Mouse (Mus musculus) ES-E14 (cell line): Measurements from ENCODE around the gene S1pr5. TPM values are rescaled to one million over a fixed set of nuclear protein-coding genes. Genes with fewer than 3 reads are reported as not detected.

Experiments used
- DNase-seq: peaks from one replicate; pipeline ENCODE4 v3.0.0-alpha.2; 2013; ENCODE audit warnings: low read depth, low spot score
- H3K27ac ChIP-seq: 2 replicates; pipeline ENCODE4 v1.5.1; 2012; ENCODE audit warnings: low read depth, mild to moderate bottlenecking, low read length, moderate library complexity, mixed read lengths; ENCODE audit not compliant: poor library complexity, insufficient read depth, severe bottlenecking
- H3K36me3 ChIP-seq: 2 replicates; pipeline ENCODE4 v1.6.1; 2012; ENCODE audit warnings: mild to moderate bottlenecking, low read length, moderate library complexity, mixed read lengths; ENCODE audit not compliant: control insufficient read depth, poor library complexity, insufficient read depth, severe bottlenecking
- H3K4me1 ChIP-seq, 2 experiments: fragments of 150-350 bp in 1 of 2; sonication (generic) in 1 of 2; 2 replicates each; pipeline ENCODE4 v1.6.1; 2012; ENCODE audit warnings: low read length in 2 of 2, mild to moderate bottlenecking in 1 of 2, mixed read lengths in 1 of 2; ENCODE audit not compliant: control insufficient read depth in 2 of 2, insufficient read depth in 2 of 2, poor library complexity in 1 of 2
- H3K4me3 ChIP-seq, 2 experiments: fragments of 150-350 bp in 1 of 2; sonication (generic) in 1 of 2; 2 replicates each; pipeline ENCODE4 v1.5.1; 2012; ENCODE audit warnings: low read length in 2 of 2, low read depth in 1 of 2, mild to moderate bottlenecking in 1 of 2, mixed read lengths in 1 of 2; ENCODE audit not compliant: insufficient read depth in 1 of 2, poor library complexity in 1 of 2, severe bottlenecking in 1 of 2
- H3K9ac ChIP-seq: 2 replicates; pipeline ENCODE4 v1.6.1; 2012; ENCODE audit warnings: low read depth, mild to moderate bottlenecking, low read length, mixed read lengths; ENCODE audit not compliant: poor library complexity, insufficient read depth, severe bottlenecking
- H3K9me3 ChIP-seq: fragments of 150-350 bp; sonication (generic); 2 replicates; pipeline ENCODE4 v1.6.1; 2012; ENCODE audit warnings: low read depth, mild to moderate bottlenecking, low read length; ENCODE audit not compliant: control insufficient read depth, insufficient read depth
- CHD2 ChIP-seq: IDR thresholded peaks from 2 replicates; pipeline ENCODE4 v1.6.1; 2014; ENCODE audit warnings: mild to moderate bottlenecking, low read depth, low read length, inconsistent platforms
- HCFC1 ChIP-seq: IDR thresholded peaks from 2 replicates; pipeline ENCODE4 v1.6.1; 2012; ENCODE audit warnings: low read length, inconsistent platforms, borderline replicate concordance; ENCODE audit not compliant: insufficient read depth
- MAFK ChIP-seq: IDR thresholded peaks from 2 replicates; pipeline ENCODE4 v1.6.1; 2014; ENCODE audit warnings: mild to moderate bottlenecking, low read depth, low read length, inconsistent platforms; ENCODE audit not compliant: insufficient read depth
- ZC3H11A ChIP-seq: IDR thresholded peaks from 2 replicates; pipeline ENCODE4 v1.6.1; 2012; ENCODE audit warnings: low read depth, mild to moderate bottlenecking, inconsistent platforms, low read length, borderline replicate concordance
- ZNF384 ChIP-seq: IDR thresholded peaks from 2 replicates; pipeline ENCODE4 v1.6.1; 2012; ENCODE audit warnings: low read depth, low read length, inconsistent platforms
- in situ Hi-C, 2 experiments: fragments of 600-800 bp; cut with MboI; formaldehyde crosslinking; loops; one replicate each; pipeline ENCODE4 v1.15.1; 2025; ENCODE audit warnings: low sequenced_read_pairs in 2 of 2, inconsistent platforms in 1 of 2; ENCODE audit not compliant: unreplicated experiment in 2 of 2
- total RNA-seq: library from RNA; depleted of rRNA; stranded (reverse); fragments of 300-350 nt; gene quantifications from 2 replicates; pipeline ENCODE4 v1.2.3, GENCODE M21; 2012

The S1pr5 gene
- total RNA-seq, 1 experiment, result 0.27 TPM

GRCm38 (mm10) chr9:21221383-21221929, 26.8 kb downstream of the S1pr5 start:
- Histone ChIP-seq H3K4me3 (peak overlapping the region in 1 of 2 experiments; percentile 54; a peak in 1 of 4 replicates), H3K9ac (no peak overlapping the region)
- TF ChIP-seq ZC3H11A (no peak), ZNF384 (no peak), HCFC1 (no peak), MAFK (no peak), CHD2 (no peak)

GRCm38 (mm10) chr9:21220490-21221382, 27.5 kb downstream of the S1pr5 start:
- Histone ChIP-seq H3K9me3 (no peaks in the 10 kb centered on the region), H3K27ac (no peak overlapping the region), H3K9ac (peak overlapping the region; percentile 45; the same call in 1 of the 2 replicates), H3K4me3 (peak overlapping the region; percentile 3 to 54; a peak in 3 of 4 replicates), H3K36me3 (no peaks in the 10 kb centered on the region), H3K4me1 (peaks cover 4 to 8% of the 10 kb centered on the region in 2 experiments; a peak in 2 of 4 replicates)
- TF ChIP-seq ZNF384, result no peak
- TF ChIP-seq HCFC1, result no peak
- TF ChIP-seq CHD2, result peak; percentile 88
- no peak for TF ChIP-seq MAFK
- peak; percentile 9; the same call in 1 of the 2 replicates for TF ChIP-seq ZC3H11A
- peak; percentile 98 for DNase-seq
- in situ Hi-C loops, result no loop called here

More at GRCm38 (mm10) chr9:21221383-21221929, 26.8 kb downstream of the S1pr5 start:
- Histone ChIP-seq H3K9me3 (no peaks in the 10 kb centered on the region), H3K4me1 (peaks cover 4% of the 10 kb centered on the region in 2 experiments; a peak in 2 of 4 replicates), H3K36me3 (no peaks in the 10 kb centered on the region), H3K27ac (no peak overlapping the region)
- in situ Hi-C loops, result no loop called here
- peak; percentile 77 for DNase-seq

GRCm38 (mm10) chr9:21219820-21220219, 28.4 kb downstream of the S1pr5 start:
- in situ Hi-C loops, result no loop called here
- no peak overlapping the region for H3K4me3 ChIP-seq
- H3K9ac ChIP-seq, result no peak overlapping the region
- TF ChIP-seq HCFC1 (no peak), ZNF384 (no peak), CHD2 (no peak), MAFK (no peak), ZC3H11A (no peak)
- H3K36me3 ChIP-seq, result no peaks in the 10 kb centered on the region
- peaks cover 4 to 8% of the 10 kb centered on the region in 2 experiments; a peak in 2 of 4 replicates for H3K4me1 ChIP-seq
- no peak for DNase-seq
- H3K27ac ChIP-seq, result no peak overlapping the region
- H3K9me3 ChIP-seq, result no peaks in the 10 kb centered on the region

GRCm38 (mm10) chr9:21216050-21216841, 32.0 kb downstream of the S1pr5 start:
- H3K27ac ChIP-seq, result no peak overlapping the region
- H3K4me1 ChIP-seq, result peaks cover under 1 to 8% of the 10 kb centered on the region in 2 experiments; a peak in 2 of 4 replicates
- TF ChIP-seq HCFC1, result no peak
- TF ChIP-seq CHD2, result no peak
- TF ChIP-seq ZC3H11A, result no peak
- TF ChIP-seq ZNF384, result no peak
- TF ChIP-seq MAFK, result no peak
- no peak overlapping the region for H3K4me3 ChIP-seq
- no peak for DNase-seq
- H3K9ac ChIP-seq, result no peak overlapping the region
- H3K36me3 ChIP-seq, result no peaks in the 10 kb centered on the region; the same call in 1 of the 2 replicates
- H3K9me3 ChIP-seq, result no peaks in the 10 kb centered on the region
- in situ Hi-C loops, result no loop called here
